Mouse (Mus musculus): ENCODE data around the gene Mpi. TPM values are rescaled to one million over a fixed set of nuclear protein-coding genes. Genes with fewer than 3 reads are reported as not detected.
A peak's percentile ranks its signal among the peaks of the same experiment; 100 is the strongest.

The Mpi gene
- polyA plus RNA-seq, 1 experiment from 2014 or later = 46.3 TPM

DNA sequence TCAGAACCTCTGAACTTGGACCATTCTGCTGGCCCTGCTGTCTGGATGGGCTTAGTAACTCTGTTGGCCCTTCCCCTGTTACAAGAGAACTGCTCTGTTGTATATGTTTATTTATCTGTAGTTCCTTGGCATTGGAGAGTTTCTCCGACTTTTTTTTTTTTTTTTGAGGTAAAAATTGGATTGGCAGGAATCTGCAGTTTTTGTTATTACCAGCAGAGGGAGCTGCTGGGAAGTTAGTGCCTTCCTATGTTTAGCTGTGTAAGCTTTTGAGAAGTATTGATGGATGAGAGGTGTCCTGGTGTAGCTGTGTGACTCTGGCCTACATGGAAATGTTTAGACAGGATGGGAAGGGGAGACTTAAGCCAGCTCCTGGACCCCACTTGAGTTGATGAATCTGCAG is 11.3 kb downstream of the Mpi start:
- peaks cover 70% of the 10 kb centered on the region for H3K36me3 ChIP-seq
- H3K4me3 ChIP-seq = no peak overlapping the region
- H3K9ac ChIP-seq = no peak overlapping the region
- H3K27ac ChIP-seq = no peak overlapping the region
- H3K27me3 ChIP-seq = no peaks in the 10 kb centered on the region
- ATAC-seq (ENCODE audit: borderline replicate concordance, extremely low read depth, low FRiP score, low TSS enrichment) = no peak
- WGBS = 3% methylated on average over 1 of the region's 1 CpGs
- no peak overlapping the region for H3K4me2 ChIP-seq
- no peaks in the 10 kb centered on the region for H3K9me3 ChIP-seq
- peaks cover 17% of the 10 kb centered on the region for H3K4me1 ChIP-seq

DNA sequence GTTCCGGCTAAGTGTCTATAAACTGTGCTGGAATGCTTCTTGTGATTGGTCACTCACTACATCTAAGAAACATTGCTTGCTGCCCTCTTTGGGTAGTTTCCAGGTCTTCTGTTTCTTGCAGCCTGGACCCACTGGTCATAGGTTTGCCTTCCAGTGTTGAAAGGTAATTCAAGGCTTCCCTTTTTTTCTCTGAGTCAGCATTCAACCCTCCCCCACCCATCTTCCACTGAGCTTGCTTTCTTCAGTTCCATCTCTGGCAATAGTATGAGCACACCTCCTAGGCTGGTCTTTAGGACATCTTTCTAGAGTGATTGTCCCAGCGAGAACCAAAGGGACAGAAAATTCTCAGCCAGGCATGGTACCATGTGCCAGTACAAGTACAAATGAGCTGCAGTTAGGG is 13.0 kb downstream of the Mpi start:
- Histone ChIP-seq H3K27me3 (no peaks in the 10 kb centered on the region), H3K4me2 (no peak overlapping the region), H3K27ac (no peak overlapping the region), H3K9me3 (no peaks in the 10 kb centered on the region), H3K4me1 (peaks cover 17% of the 10 kb centered on the region), H3K36me3 (peaks cover 52% of the 10 kb centered on the region), H3K4me3 (no peak overlapping the region), H3K9ac (no peak overlapping the region)
- 80% methylated on average over 2 of the region's 2 CpGs for WGBS
- no peak for ATAC-seq (ENCODE audit: borderline replicate concordance, extremely low read depth, low FRiP score, low TSS enrichment)

DNA sequence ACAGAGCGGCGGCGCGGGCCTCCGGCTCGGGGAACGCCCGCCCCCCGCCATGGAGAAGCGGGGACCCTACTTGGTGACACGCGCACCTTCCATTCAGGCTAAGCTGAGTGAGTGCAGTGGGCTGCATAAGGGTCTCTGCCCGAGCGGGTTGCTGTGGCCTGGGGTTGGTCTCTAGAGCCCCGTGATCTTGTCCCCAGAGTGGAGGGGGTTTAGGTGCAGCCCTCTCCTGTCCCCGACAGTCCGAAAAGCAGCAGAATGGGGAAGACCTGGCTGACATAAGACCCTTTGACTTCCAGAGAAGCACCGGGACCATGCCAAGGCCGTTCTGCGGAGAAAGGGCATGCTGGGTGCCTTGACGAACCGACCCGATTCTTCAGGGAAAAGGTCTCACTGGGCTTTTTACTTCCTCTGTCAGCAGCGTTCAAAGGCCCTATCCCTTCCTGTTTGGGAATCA is 14.8 kb downstream of the Mpi start:
- H3K4me3 ChIP-seq = peak overlapping the region; percentile 82
- H3K27ac ChIP-seq = peak overlapping the region; percentile 83
- H3K36me3 ChIP-seq = peaks cover 49% of the 10 kb centered on the region
- H3K27me3 ChIP-seq = no peaks in the 10 kb centered on the region
- H3K9ac ChIP-seq = peak overlapping the region; percentile 87
- no peaks in the 10 kb centered on the region for H3K9me3 ChIP-seq
- peak overlapping the region; percentile 75 for H3K4me2 ChIP-seq
- ATAC-seq (ENCODE audit: borderline replicate concordance, extremely low read depth, low FRiP score, low TSS enrichment) = no peak; the same call in 1 of the 2 replicates
- peaks cover 17% of the 10 kb centered on the region for H3K4me1 ChIP-seq
- WGBS = under 1% methylated on average over 24 of the region's 24 CpGs

GRCm38 (mm10) chr9:57537044-57537727 is 15.4 kb downstream of the Mpi start, which contains the start of gene Fam219b:
Gene Fam219b, plus strand, starts transcription at chr9:57537528.
- peak; percentile 84 for ATAC-seq (ENCODE audit: borderline replicate concordance, extremely low read depth, low FRiP score, low TSS enrichment)
- no peaks in the 10 kb centered on the region for H3K9me3 ChIP-seq
- H3K4me2 ChIP-seq = peak within 1 kb of the TSS; percentile 75
- peaks cover 49% of the 10 kb centered on the region for H3K36me3 ChIP-seq
- H3K4me3 ChIP-seq = peak within 1 kb of the TSS; percentile 82
- peaks cover 17% of the 10 kb centered on the region for H3K4me1 ChIP-seq
- H3K9ac ChIP-seq = peak within 1 kb of the TSS; percentile 87
- no peaks in the 10 kb centered on the region for H3K27me3 ChIP-seq
- peak within 1 kb of the TSS; percentile 83 for H3K27ac ChIP-seq
- WGBS = 2% methylated on average over 45 of the region's 45 CpGs

DNA sequence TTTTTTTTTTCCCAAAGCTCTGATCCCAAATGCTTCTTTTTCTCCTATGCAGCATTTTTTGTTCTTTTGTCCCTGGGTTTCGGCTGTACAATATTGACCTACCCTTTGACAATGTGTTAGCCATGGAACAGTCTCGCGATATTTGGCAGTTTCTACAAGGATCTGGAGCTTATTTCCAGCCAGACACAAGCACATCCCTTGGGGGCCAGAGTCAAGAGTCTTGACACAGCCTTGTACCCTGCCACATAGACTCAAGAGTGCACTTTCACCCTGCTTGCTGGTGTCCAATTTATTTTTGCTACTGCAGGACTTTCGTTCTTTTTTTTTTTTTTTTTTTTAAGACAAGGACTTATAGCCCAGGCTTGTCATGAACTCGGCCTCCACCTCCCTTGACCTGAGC is 16.2 kb downstream of the Mpi start:
- H3K36me3 ChIP-seq = peaks cover 49% of the 10 kb centered on the region
- peaks cover 17% of the 10 kb centered on the region for H3K4me1 ChIP-seq
- H3K4me2 ChIP-seq = peak overlapping the region; percentile 75
- ATAC-seq (ENCODE audit: borderline replicate concordance, extremely low read depth, low FRiP score, low TSS enrichment) = no peak
- H3K27ac ChIP-seq = no peak overlapping the region
- no peaks in the 10 kb centered on the region for H3K27me3 ChIP-seq
- peak overlapping the region; percentile 82 for H3K4me3 ChIP-seq
- no peak overlapping the region for H3K9ac ChIP-seq
- WGBS = 80% methylated on average over 5 of the region's 5 CpGs
- H3K9me3 ChIP-seq = no peaks in the 10 kb centered on the region

DNA sequence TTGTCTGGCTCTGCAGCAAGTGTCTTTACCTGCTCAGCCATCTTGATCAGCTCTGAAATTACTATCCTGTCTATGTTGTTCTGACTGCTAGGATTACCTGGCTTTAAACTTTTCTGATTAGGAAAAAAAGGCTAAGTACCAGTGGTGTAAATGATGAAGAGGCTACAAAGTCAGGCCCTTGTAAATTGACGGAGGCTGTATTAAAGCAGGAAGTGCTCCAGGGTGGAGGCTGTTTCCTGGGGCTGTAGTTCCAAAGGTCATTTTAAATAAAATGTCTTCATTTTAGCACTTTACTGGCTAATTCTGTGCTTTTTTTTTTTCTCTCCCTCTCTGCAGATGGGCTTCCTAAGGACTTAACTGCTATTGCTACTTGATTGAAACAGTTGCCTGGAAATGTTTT is 20.6 kb downstream of the Mpi start:
- H3K27me3 ChIP-seq = no peaks in the 10 kb centered on the region
- H3K27ac ChIP-seq = no peak overlapping the region
- no peaks in the 10 kb centered on the region for H3K4me1 ChIP-seq
- H3K36me3 ChIP-seq = peaks cover 37% of the 10 kb centered on the region
- H3K9me3 ChIP-seq = no peaks in the 10 kb centered on the region
- 74% methylated on average over 1 of the region's 1 CpGs for WGBS
- no peak for ATAC-seq (ENCODE audit: borderline replicate concordance, extremely low read depth, low FRiP score, low TSS enrichment)
- H3K4me2 ChIP-seq = no peak overlapping the region
- H3K4me3 ChIP-seq = no peak overlapping the region
- H3K9ac ChIP-seq = no peak overlapping the region

DNA sequence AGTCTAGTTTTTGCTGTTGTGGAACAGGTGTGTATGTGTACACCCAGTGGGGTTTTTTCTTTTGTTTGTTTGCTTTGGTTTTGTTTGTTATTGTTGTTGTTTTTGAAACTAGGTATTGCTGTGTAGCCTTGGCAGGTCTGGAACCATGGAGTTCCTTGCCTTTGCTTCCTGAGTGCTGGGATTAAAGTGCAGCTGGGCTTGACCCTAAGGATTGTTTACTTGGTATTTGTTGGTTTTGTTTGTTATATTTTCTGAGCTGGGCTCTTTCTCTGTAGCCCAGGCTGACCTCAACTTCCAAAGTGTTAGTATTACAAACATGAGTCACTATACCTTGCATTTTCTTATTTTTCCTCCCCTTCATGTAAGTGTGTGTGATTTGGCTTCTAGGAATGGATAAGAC is 26.1 kb downstream of the Mpi start:
- H3K4me3 ChIP-seq = no peak overlapping the region
- H3K4me1 ChIP-seq = peaks cover 17% of the 10 kb centered on the region
- H3K9ac ChIP-seq = no peak overlapping the region
- peaks cover 10% of the 10 kb centered on the region for H3K36me3 ChIP-seq
- H3K4me2 ChIP-seq = no peak overlapping the region
- no peak for ATAC-seq (ENCODE audit: borderline replicate concordance, extremely low read depth, low FRiP score, low TSS enrichment)
- no peaks in the 10 kb centered on the region for H3K27me3 ChIP-seq
- no peaks in the 10 kb centered on the region for H3K9me3 ChIP-seq
- H3K27ac ChIP-seq = no peak overlapping the region

GRCm38 (mm10) chr9:57525516-57525915 is 27.0 kb downstream of the Mpi start:
- no peak for ATAC-seq (ENCODE audit: borderline replicate concordance, extremely low read depth, low FRiP score, low TSS enrichment)

GRCm38 (mm10) chr9:57524439-57524838 is 28.1 kb downstream of the Mpi start:
- Histone ChIP-seq H3K4me3 (no peak overlapping the region), H3K9me3 (no peaks in the 10 kb centered on the region), H3K36me3 (no peaks in the 10 kb centered on the region), H3K4me2 (no peak overlapping the region), H3K27me3 (no peaks in the 10 kb centered on the region), H3K4me1 (peaks cover 17% of the 10 kb centered on the region), H3K27ac (no peak overlapping the region), H3K9ac (no peak overlapping the region)
- ATAC-seq (ENCODE audit: borderline replicate concordance, extremely low read depth, low FRiP score, low TSS enrichment) = no peak

More at GRCm38 (mm10) chr9:57525516-57525915, 27.0 kb downstream of the Mpi start:
- Histone ChIP-seq H3K9me3 (no peaks in the 10 kb centered on the region), H3K27me3 (no peaks in the 10 kb centered on the region), H3K4me1 (peaks cover 17% of the 10 kb centered on the region), H3K4me3 (no peak overlapping the region), H3K27ac (no peak overlapping the region), H3K9ac (no peak overlapping the region), H3K4me2 (no peak overlapping the region), H3K36me3 (0 out of 2 replicates have a peak, but pooled peaks cover 3% of the 10 kb centered on the region)
- WGBS = 52% methylated on average over 2 of the region's 2 CpGs

DNA sequence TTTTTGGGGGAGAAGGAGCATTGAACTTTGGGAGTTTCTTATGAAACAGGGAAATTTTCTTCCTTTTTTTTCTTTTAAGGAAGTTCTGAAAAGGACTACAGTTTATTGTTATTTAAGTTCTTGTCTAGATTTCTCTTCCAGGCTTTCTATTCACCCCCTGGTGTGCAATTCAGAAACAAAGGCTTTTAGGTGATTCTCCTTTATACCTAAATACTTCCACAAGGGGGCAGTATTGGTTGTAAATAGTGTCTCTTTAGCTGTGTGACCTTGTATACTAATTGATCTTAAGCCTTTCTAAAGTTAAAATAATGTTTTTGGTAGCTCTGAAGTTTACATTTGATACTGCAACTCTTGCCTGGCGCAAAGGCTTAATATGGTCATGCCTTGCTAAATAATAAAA is 28.8 kb downstream of the Mpi start:
- H3K4me3 ChIP-seq = no peak overlapping the region

GRCm38 (mm10) chr9:57522861-57523246 is 29.7 kb downstream of the Mpi start:
- Histone ChIP-seq H3K36me3 (no peaks in the 10 kb centered on the region), H3K4me1 (peaks cover 17% of the 10 kb centered on the region), H3K4me3 (0 out of 2 replicates have a peak overlapping the region, but pooled peaks have one; percentile 99), H3K4me2 (peak overlapping the region; percentile 72; the same call in 1 of the 2 replicates), H3K9ac (peak overlapping the region; percentile 3; the same call in 1 of the 2 replicates), H3K27ac (no peak overlapping the region), H3K27me3 (no peaks in the 10 kb centered on the region), H3K9me3 (no peaks in the 10 kb centered on the region)
- ATAC-seq (ENCODE audit: borderline replicate concordance, extremely low read depth, low FRiP score, low TSS enrichment) = no peak
- 53% methylated on average over 4 of the region's 4 CpGs for WGBS

More for the DNA sequence above, 28.8 kb downstream of the Mpi start:
- H3K27ac ChIP-seq = no peak overlapping the region
- no peak overlapping the region for H3K4me2 ChIP-seq
- H3K9ac ChIP-seq = no peak overlapping the region
- no peaks in the 10 kb centered on the region for H3K27me3 ChIP-seq
- no peak for ATAC-seq (ENCODE audit: borderline replicate concordance, extremely low read depth, low FRiP score, low TSS enrichment)
- H3K36me3 ChIP-seq = no peaks in the 10 kb centered on the region
- no peaks in the 10 kb centered on the region for H3K9me3 ChIP-seq
- H3K4me1 ChIP-seq = peaks cover 17% of the 10 kb centered on the region
- WGBS = 88% methylated on average over 1 of the region's 1 CpGs

- Histone ChIP-seq H3K4me1 (peaks cover 17% of the 10 kb centered on the region), H3K9me3 (no peaks in the 10 kb centered on the region), H3K4me2 (peak overlapping the region; percentile 72), H3K9ac (peak overlapping the region; percentile 99), H3K36me3 (no peaks in the 10 kb centered on the region), H3K27me3 (no peaks in the 10 kb centered on the region), H3K4me3 (peak overlapping the region; percentile 99), H3K27ac (0 out of 2 replicates have a peak overlapping the region, but pooled peaks have one; percentile 93)
- 30% methylated on average over 7 of the region's 7 CpGs for WGBS
- ATAC-seq (ENCODE audit: borderline replicate concordance, extremely low read depth, low FRiP score, low TSS enrichment) = no peak
Observed at GRCm38 (mm10) chr9:57522114-57522860, 30.3 kb downstream of the Mpi start.

Measured in lung, embryonic 15.5 days (tissue).